Mouse (Mus musculus): ENCODE results near the gene Rhbdf2. TPM values are rescaled to one million over a fixed set of nuclear protein-coding genes. Genes with fewer than 3 reads are reported as not detected.

Gene Rhbdf2
- total and polyA plus RNA-seq, 2 experiments from 2014 or later: 6.1 to 19.0 TPM

DNA sequence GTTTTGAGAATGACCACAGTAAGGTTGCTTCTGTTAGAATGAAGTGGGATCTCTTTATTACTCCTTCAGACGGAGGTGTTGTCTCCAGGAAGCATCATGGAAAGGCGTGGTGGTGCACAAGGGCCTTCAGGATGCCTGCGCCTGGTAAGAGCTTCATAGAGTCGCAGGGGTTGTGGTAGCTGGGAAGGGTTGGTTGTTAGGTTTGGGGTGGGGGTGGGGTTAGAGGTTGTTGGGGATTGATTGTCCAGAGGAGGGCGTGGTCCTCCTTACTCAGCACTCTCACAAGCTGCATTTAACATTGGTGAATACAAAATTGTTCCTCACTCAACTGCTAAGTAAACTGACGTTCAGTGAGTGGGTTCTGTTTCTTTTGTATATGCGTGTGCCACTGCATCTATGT lies 45.8 kb upstream of the Rhbdf2 start:
- H3K9me3 ChIP-seq (replicated peaks; ENCODE audit: control insufficient read depth, low read length): no peaks in the 10 kb centered on the region
- H3K27ac ChIP-seq (ENCODE audit: low read depth): no peak overlapping the region
- peak overlapping the region; percentile 98 for H3K4me2 ChIP-seq (ENCODE audit: low read depth, low read length)
- no peak for ATAC-seq (ENCODE audit: insufficient read depth, low read depth)
- TF ChIP-seq CTCF (IDR thresholded peaks at IDR 0.05; ENCODE audit: low read depth): no peak; the same call in 1 of the 2 replicates
- TF ChIP-seq EP300 (IDR thresholded peaks at IDR 0.05; ENCODE audit: low read depth): no peak
- peak overlapping the region; percentile 84 for H3K9ac ChIP-seq (replicated peaks; ENCODE audit: low read depth, low read length)
- H3K36me3 ChIP-seq (replicated peaks; ENCODE audit: control insufficient read depth, insufficient read depth, low read length): peaks cover 47% of the 10 kb centered on the region
- no peak for DNase-seq (ENCODE audit: low spot score)
- H3K4me1 ChIP-seq (ENCODE audit: control insufficient read depth, insufficient read depth): peaks cover 28% of the 10 kb centered on the region
- WGBS: 17% methylated on average over 7 of the region's 7 CpGs
- peak overlapping the region; percentile 67 for H3K4me3 ChIP-seq (ENCODE audit: low read depth, low read length)
- no peaks in the 10 kb centered on the region for H3K27me3 ChIP-seq (ENCODE audit: control insufficient read depth, insufficient read depth, low read length)

DNA sequence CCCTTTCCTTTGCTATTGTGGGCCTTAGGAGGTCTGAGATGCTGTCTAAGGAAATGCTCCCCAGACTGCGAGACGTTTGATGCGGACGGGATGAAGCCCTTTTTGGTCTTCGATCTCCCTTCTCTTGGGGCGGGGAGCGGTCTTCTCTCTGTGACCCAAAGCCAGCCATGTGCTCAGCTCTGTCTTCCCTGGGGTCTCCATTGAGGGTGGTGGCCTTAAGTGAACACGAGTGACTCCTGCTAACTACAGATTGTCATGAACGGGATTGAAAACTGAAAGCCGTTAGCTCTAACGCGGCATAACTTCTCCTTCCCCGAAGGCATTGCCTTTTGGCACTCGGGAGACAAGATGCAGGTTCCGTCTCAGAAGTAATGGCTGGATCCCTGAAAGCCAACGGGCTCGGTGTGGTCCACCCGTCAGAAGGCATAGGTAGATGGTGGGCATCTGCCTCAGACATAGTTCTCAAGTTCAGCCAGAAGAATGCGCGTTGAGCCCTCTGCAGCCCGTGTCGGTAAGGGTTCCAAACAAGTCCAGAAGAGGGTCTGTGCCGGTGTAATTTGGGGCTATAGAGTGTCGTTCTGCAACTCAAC lies 45.1 kb upstream of the Rhbdf2 start:
- no peak for TF ChIP-seq CTCF (IDR thresholded peaks at IDR 0.05; ENCODE audit: low read depth)
- no peak for TF ChIP-seq EP300 (IDR thresholded peaks at IDR 0.05; ENCODE audit: low read depth)
- peak overlapping the region; percentile 98 for H3K4me2 ChIP-seq (ENCODE audit: low read depth, low read length)
- H3K4me1 ChIP-seq (ENCODE audit: control insufficient read depth, insufficient read depth): peaks cover 28% of the 10 kb centered on the region
- ATAC-seq (ENCODE audit: insufficient read depth, low read depth) (peak; percentile 1; the same call in 1 of the 2 replicates), DNase-seq (ENCODE audit: low spot score) (no peak)
- peak overlapping the region; percentile 67 for H3K4me3 ChIP-seq (ENCODE audit: low read depth, low read length)
- WGBS: under 1% methylated on average over 24 of the region's 24 CpGs
- peaks cover 43% of the 10 kb centered on the region for H3K36me3 ChIP-seq (replicated peaks; ENCODE audit: control insufficient read depth, insufficient read depth, low read length)
- H3K27ac ChIP-seq (ENCODE audit: low read depth): peak overlapping the region; percentile 83
- peak overlapping the region; percentile 84 for H3K9ac ChIP-seq (replicated peaks; ENCODE audit: low read depth, low read length)
- no peaks in the 10 kb centered on the region for H3K9me3 ChIP-seq (replicated peaks; ENCODE audit: control insufficient read depth, low read length)
- H3K27me3 ChIP-seq (ENCODE audit: control insufficient read depth, insufficient read depth, low read length): no peaks in the 10 kb centered on the region

DNA sequence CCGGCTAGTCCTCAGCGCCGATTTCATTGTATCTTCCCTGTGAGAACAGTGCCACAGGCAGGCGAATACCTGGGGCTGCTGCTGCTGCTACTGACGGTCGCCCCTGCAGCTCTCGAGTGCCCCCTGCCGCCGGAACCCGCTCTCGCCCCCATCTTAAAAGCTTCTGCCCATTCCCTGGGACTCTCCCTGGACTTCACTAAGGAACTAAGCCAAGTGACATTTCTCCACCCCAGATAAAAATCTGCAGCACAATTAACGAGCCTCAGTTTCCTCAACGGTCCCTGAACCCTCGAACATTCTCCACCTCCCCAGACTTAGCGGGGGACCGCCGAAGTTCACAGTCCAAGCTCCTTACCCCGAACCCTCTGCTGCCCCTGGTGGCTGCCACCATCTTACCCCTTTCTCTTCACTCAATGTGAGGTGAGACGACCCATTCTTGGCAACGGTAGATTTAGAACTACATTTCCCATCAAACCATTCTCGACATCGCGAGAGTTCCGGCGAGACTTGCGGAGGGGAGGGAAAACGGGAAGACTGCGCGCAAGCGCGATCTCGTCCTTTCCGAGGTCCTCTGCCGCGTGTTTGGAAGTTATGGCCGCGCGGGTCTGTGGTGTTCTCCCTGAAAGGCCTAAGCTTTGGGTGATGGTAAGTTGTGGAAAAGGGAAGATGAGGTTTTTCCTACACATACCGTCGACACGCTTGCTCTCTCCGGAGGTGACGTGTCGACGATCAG lies 44.5 kb upstream of the Rhbdf2 start:
- peak overlapping the region; percentile 67 for H3K4me3 ChIP-seq (ENCODE audit: low read depth, low read length)
- H3K4me2 ChIP-seq (ENCODE audit: low read depth, low read length): peak overlapping the region; percentile 98
- WGBS: under 1% methylated on average over 45 of the region's 45 CpGs
- H3K4me1 ChIP-seq (ENCODE audit: control insufficient read depth, insufficient read depth): peaks cover 28% of the 10 kb centered on the region
- TF ChIP-seq EP300 (IDR thresholded peaks at IDR 0.05; ENCODE audit: low read depth) (peak; percentile 69; the same call in 1 of the 2 replicates), CTCF (IDR thresholded peaks at IDR 0.05; ENCODE audit: low read depth) (peak; percentile 62)
- H3K36me3 ChIP-seq (replicated peaks; ENCODE audit: control insufficient read depth, insufficient read depth, low read length): peaks cover 36% of the 10 kb centered on the region
- no peaks in the 10 kb centered on the region for H3K9me3 ChIP-seq (replicated peaks; ENCODE audit: control insufficient read depth, low read length)
- DNase-seq (ENCODE audit: low spot score) (peak; percentile 94), ATAC-seq (ENCODE audit: insufficient read depth, low read depth) (peak; percentile 84)
- peak overlapping the region; percentile 84 for H3K9ac ChIP-seq (replicated peaks; ENCODE audit: low read depth, low read length)
- no peaks in the 10 kb centered on the region for H3K27me3 ChIP-seq (ENCODE audit: control insufficient read depth, insufficient read depth, low read length)
- H3K27ac ChIP-seq (ENCODE audit: low read depth): peak overlapping the region; percentile 83

DNA sequence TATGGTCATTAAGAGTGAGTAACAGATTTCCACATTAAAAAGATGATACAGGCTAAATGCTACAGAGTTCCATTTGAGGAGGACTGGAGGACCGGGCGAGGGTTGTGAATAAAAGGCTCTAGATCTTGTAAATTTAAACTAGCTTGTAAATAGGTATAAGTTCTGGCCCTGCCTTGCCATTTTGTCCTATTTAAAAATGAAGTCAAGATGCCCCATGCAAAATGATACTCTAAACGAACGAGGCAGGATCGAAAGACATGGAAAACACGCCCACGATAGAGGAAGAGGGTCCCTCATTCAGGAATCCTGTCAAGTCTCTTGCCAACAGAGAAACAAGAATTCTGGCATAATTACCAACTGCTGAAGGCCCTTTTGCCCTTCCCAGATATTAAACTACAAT lies 43.6 kb upstream of the Rhbdf2 start:
- DNase-seq (ENCODE audit: low spot score): no peak
- Histone ChIP-seq H3K4me3 (ENCODE audit: low read depth, low read length) (no peak overlapping the region), H3K27ac (ENCODE audit: low read depth) (no peak overlapping the region), H3K4me1 (ENCODE audit: control insufficient read depth, insufficient read depth) (peaks cover 28% of the 10 kb centered on the region), H3K9ac (replicated peaks; ENCODE audit: low read depth, low read length) (no peak overlapping the region), H3K4me2 (ENCODE audit: low read depth, low read length) (no peak overlapping the region), H3K36me3 (replicated peaks; ENCODE audit: control insufficient read depth, insufficient read depth, low read length) (peaks cover 27% of the 10 kb centered on the region), H3K27me3 (ENCODE audit: control insufficient read depth, insufficient read depth, low read length) (no peaks in the 10 kb centered on the region), H3K9me3 (replicated peaks; ENCODE audit: control insufficient read depth, low read length) (no peaks in the 10 kb centered on the region)
- no peak for TF ChIP-seq EP300 (IDR thresholded peaks at IDR 0.05; ENCODE audit: low read depth)
- TF ChIP-seq CTCF (IDR thresholded peaks at IDR 0.05; ENCODE audit: low read depth): no peak
- ATAC-seq (ENCODE audit: insufficient read depth, low read depth): no peak
- WGBS: 78% methylated on average over 7 of the region's 7 CpGs

- H3K4me3 ChIP-seq (ENCODE audit: low read depth, low read length): no peak overlapping the region
- no peak for DNase-seq (ENCODE audit: low spot score)
- WGBS: 60% methylated on average over 13 of the region's 13 CpGs
- no peak for ATAC-seq (ENCODE audit: insufficient read depth, low read depth)
- peaks cover 22% of the 10 kb centered on the region for H3K36me3 ChIP-seq (replicated peaks; ENCODE audit: control insufficient read depth, insufficient read depth, low read length)
- H3K4me2 ChIP-seq (ENCODE audit: low read depth, low read length): no peak overlapping the region
- no peaks in the 10 kb centered on the region for H3K27me3 ChIP-seq (ENCODE audit: control insufficient read depth, insufficient read depth, low read length)
- TF ChIP-seq EP300 (IDR thresholded peaks at IDR 0.05; ENCODE audit: low read depth) (no peak), CTCF (IDR thresholded peaks at IDR 0.05; ENCODE audit: low read depth) (no peak)
- peaks cover 23% of the 10 kb centered on the region for H3K4me1 ChIP-seq (ENCODE audit: control insufficient read depth, insufficient read depth)
- H3K27ac ChIP-seq (ENCODE audit: low read depth): no peak overlapping the region
- no peaks in the 10 kb centered on the region for H3K9me3 ChIP-seq (replicated peaks; ENCODE audit: control insufficient read depth, low read length)
- no peak overlapping the region for H3K9ac ChIP-seq (replicated peaks; ENCODE audit: low read depth, low read length)
Observed at GRCm38 (mm10) chr11:116669787-116670365, 43.1 kb upstream of the Rhbdf2 start.
